Mouse (Mus musculus) hindbrain, embryonic 15.5 days (tissue): ENCODE data around the gene Cfd. TPM values are rescaled to one million over a fixed set of nuclear protein-coding genes. Genes with fewer than 3 reads are reported as not detected.

Source experiments
- ATAC-seq: fragments of 200-750 bp; cut with Nextera tagmentation; 2 replicates; pipeline ENCODE4 v1.8.0; 2017; ENCODE audit warnings: low read depth, moderate number of reproducible peaks, moderate TSS enrichment; ENCODE audit not compliant: low FRiP score
- H3K27ac ChIP-seq: fragments of 300-500 bp; sonication (generic); replicated peaks from 2 replicates; pipeline ENCODE4 v1.5.1; 2015; ENCODE audit warnings: mild to moderate bottlenecking, inconsistent platforms
- H3K27me3 ChIP-seq: fragments of 300-500 bp; sonication (generic); 2 replicates; pipeline ENCODE4 v1.6.1; 2015; ENCODE audit warnings: control low read depth, inconsistent platforms
- H3K36me3 ChIP-seq: fragments of 300-500 bp; sonication (generic); 2 replicates; pipeline ENCODE4 v1.6.1; 2015; ENCODE audit warnings: control low read depth, inconsistent platforms
- H3K4me1 ChIP-seq: fragments of 300-500 bp; sonication (generic); replicated peaks from 2 replicates; pipeline ENCODE4 v1.6.1; 2015; ENCODE audit warnings: control low read depth, inconsistent platforms
- H3K4me2 ChIP-seq: fragments of 300-500 bp; sonication (generic); 2 replicates; pipeline ENCODE4 v1.6.1; 2015; ENCODE audit warnings: moderate library complexity, mild to moderate bottlenecking, inconsistent platforms
- H3K4me3 ChIP-seq: fragments of 300-500 bp; sonication (generic); 2 replicates; pipeline ENCODE4 v1.5.1; 2015; ENCODE audit warnings: mild to moderate bottlenecking, inconsistent platforms
- H3K9ac ChIP-seq: fragments of 300-500 bp; sonication (generic); 2 replicates; pipeline ENCODE4 v1.6.1; 2015; ENCODE audit warnings: inconsistent platforms
- H3K9me3 ChIP-seq: fragments of 300-500 bp; sonication (generic); 2 replicates; pipeline ENCODE4 v1.6.1; 2016; ENCODE audit warnings: control low read depth, inconsistent platforms
- WGBS: fragments of 180-500 bp; shearing (Covaris S2); methylation state at CpG from one replicate; pipeline ENCODE4 v1.1.7; 2015; 5-methylcytosine and 5-hydroxymethylcytosine counted together
- polyA plus RNA-seq: library from polyadenylated mRNA; unstranded; fragments of >200 nt; fragmentation: Nextera tagmentation; extraction: Ambion mirVana; gene quantifications from 2 replicates; pipeline ENCODE4 v1.2.1, GENCODE M21; 2015

The Cfd gene
- polyA plus RNA-seq, 1 experiment from 2014 or later = not detected

- Histone ChIP-seq H3K9me3 (no peaks in the 10 kb centered on the region), H3K27ac (peak overlapping the region; percentile 92), H3K4me2 (peak overlapping the region; percentile 93), H3K4me1 (peaks cover 45% of the 10 kb centered on the region), H3K36me3 (no peaks in the 10 kb centered on the region), H3K4me3 (peak overlapping the region; percentile 96), H3K9ac (peak overlapping the region; percentile 89), H3K27me3 (peaks cover 32% of the 10 kb centered on the region)
- ATAC-seq = no peak; the same call in 1 of the 2 replicates
- WGBS = 11% methylated on average over 15 of the region's 15 CpGs
Observed at GRCm38 (mm10) chr10:79925785-79926490, 35.3 kb downstream of the Cfd start.

- Histone ChIP-seq H3K27ac (peak within 1 kb of the TSS; percentile 92), H3K4me1 (peaks cover 39% of the 10 kb centered on the region), H3K9ac (peak within 1 kb of the TSS; percentile 89), H3K9me3 (no peaks in the 10 kb centered on the region), H3K4me2 (peak within 1 kb of the TSS; percentile 93), H3K36me3 (no peaks in the 10 kb centered on the region), H3K27me3 (peaks cover 25% of the 10 kb centered on the region), H3K4me3 (peak within 1 kb of the TSS; percentile 96)
- WGBS = under 1% methylated on average over 63 of the region's 63 CpGs
- ATAC-seq = peak; percentile 77
Observed at GRCm38 (mm10) chr10:79926491-79927323, 36.1 kb downstream of the Cfd start, which contains the start of gene Arid3a. Arid3a (plus strand) TSS chr10:79927043.

GRCm38 (mm10) chr10:79927324-79928029 is 36.8 kb downstream of the Cfd start:
- Histone ChIP-seq H3K9me3 (no peaks in the 10 kb centered on the region), H3K4me1 (peaks cover 45% of the 10 kb centered on the region), H3K4me3 (peak overlapping the region; percentile 96), H3K36me3 (0 out of 2 replicates have a peak, but pooled peaks cover 4% of the 10 kb centered on the region), H3K27ac (peak overlapping the region; percentile 92), H3K9ac (peak overlapping the region; percentile 89), H3K27me3 (peaks cover 17% of the 10 kb centered on the region), H3K4me2 (peak overlapping the region; percentile 93)
- under 1% methylated on average over 54 of the region's 54 CpGs for WGBS
- ATAC-seq = peak; percentile 40

- ATAC-seq = no peak
- peaks cover 10% of the 10 kb centered on the region for H3K27me3 ChIP-seq
- H3K9me3 ChIP-seq = no peaks in the 10 kb centered on the region
- H3K27ac ChIP-seq = peak overlapping the region; percentile 92
- H3K9ac ChIP-seq = peak overlapping the region; percentile 89
- H3K36me3 ChIP-seq = 0 out of 2 replicates have a peak, but pooled peaks cover 4% of the 10 kb centered on the region
- peaks cover 51% of the 10 kb centered on the region for H3K4me1 ChIP-seq
- peak overlapping the region; percentile 96 for H3K4me3 ChIP-seq
- WGBS = 2% methylated on average over 29 of the region's 29 CpGs
- H3K4me2 ChIP-seq = peak overlapping the region; percentile 93
Observed at GRCm38 (mm10) chr10:79928030-79928694, 37.5 kb downstream of the Cfd start.

- H3K9me3 ChIP-seq = no peaks in the 10 kb centered on the region
- H3K4me3 ChIP-seq = peak overlapping the region; percentile 96
- H3K27me3 ChIP-seq = 0 out of 2 replicates have a peak, but pooled peaks cover 2% of the 10 kb centered on the region
- peak overlapping the region; percentile 51 for H3K9ac ChIP-seq
- H3K27ac ChIP-seq = peak overlapping the region; percentile 92
- H3K36me3 ChIP-seq = 0 out of 2 replicates have a peak, but pooled peaks cover 4% of the 10 kb centered on the region
- peaks cover 61% of the 10 kb centered on the region for H3K4me1 ChIP-seq
- WGBS = 27% methylated on average over 9 of the region's 9 CpGs
- ATAC-seq = no peak
- peak overlapping the region; percentile 93 for H3K4me2 ChIP-seq
Observed at GRCm38 (mm10) chr10:79928907-79929701, 38.5 kb downstream of the Cfd start.

GRCm38 (mm10) chr10:79929967-79930825 is 39.5 kb downstream of the Cfd start:
- Histone ChIP-seq H3K9ac (no peak overlapping the region), H3K27ac (no peak overlapping the region; the same call in 1 of the 2 replicates), H3K36me3 (0 out of 2 replicates have a peak, but pooled peaks cover 4% of the 10 kb centered on the region), H3K4me1 (peaks cover 64% of the 10 kb centered on the region), H3K4me3 (no peak overlapping the region), H3K27me3 (no peaks in the 10 kb centered on the region), H3K4me2 (peak overlapping the region; percentile 93; the same call in 1 of the 2 replicates), H3K9me3 (no peaks in the 10 kb centered on the region)
- ATAC-seq = no peak
- 71% methylated on average over 18 of the region's 18 CpGs for WGBS

- H3K4me3 ChIP-seq = no peak overlapping the region
- H3K4me1 ChIP-seq = peaks cover 59% of the 10 kb centered on the region
- no peak overlapping the region for H3K9ac ChIP-seq
- H3K36me3 ChIP-seq = 0 out of 2 replicates have a peak, but pooled peaks cover 4% of the 10 kb centered on the region
- ATAC-seq = no peak
- peak overlapping the region; percentile 19; the same call in 1 of the 2 replicates for H3K4me2 ChIP-seq
- H3K27me3 ChIP-seq = no peaks in the 10 kb centered on the region
- no peaks in the 10 kb centered on the region for H3K9me3 ChIP-seq
- 57% methylated on average over 16 of the region's 16 CpGs for WGBS
- no peak overlapping the region for H3K27ac ChIP-seq
Observed at GRCm38 (mm10) chr10:79930826-79931186, 40.2 kb downstream of the Cfd start.

GRCm38 (mm10) chr10:79931797-79932196 is 41.1 kb downstream of the Cfd start:
- H3K4me2 ChIP-seq = no peak overlapping the region
- ATAC-seq = no peak
- H3K36me3 ChIP-seq = 0 out of 2 replicates have a peak, but pooled peaks cover 4% of the 10 kb centered on the region
- no peak overlapping the region for H3K4me3 ChIP-seq
- no peaks in the 10 kb centered on the region for H3K9me3 ChIP-seq
- H3K9ac ChIP-seq = no peak overlapping the region
- H3K4me1 ChIP-seq = peaks cover 58% of the 10 kb centered on the region
- no peaks in the 10 kb centered on the region for H3K27me3 ChIP-seq
- WGBS = 77% methylated on average over 9 of the region's 9 CpGs
- 0 out of 2 replicates have a peak overlapping the region, but pooled peaks have one; percentile 36 for H3K27ac ChIP-seq

- Histone ChIP-seq H3K27me3 (no peaks in the 10 kb centered on the region), H3K36me3 (0 out of 2 replicates have a peak, but pooled peaks cover 4% of the 10 kb centered on the region), H3K9me3 (no peaks in the 10 kb centered on the region), H3K9ac (no peak overlapping the region), H3K4me2 (0 out of 2 replicates have a peak overlapping the region, but pooled peaks have one; percentile 11), H3K27ac (peak overlapping the region; percentile 36), H3K4me3 (no peak overlapping the region), H3K4me1 (peaks cover 67% of the 10 kb centered on the region)
- ATAC-seq = no peak
- 19% methylated on average over 8 of the region's 8 CpGs for WGBS
Observed at GRCm38 (mm10) chr10:79932736-79933135, 42.1 kb downstream of the Cfd start.
